Mouse (Mus musculus): ENCODE data around the gene B3galt5.
"Not testable (repeated sequence)": the region's sequence is repeated elsewhere in the genome, so short reads cannot be mapped to it uniquely, and the experiment has no call there.

B3galt5 gene

DNA sequence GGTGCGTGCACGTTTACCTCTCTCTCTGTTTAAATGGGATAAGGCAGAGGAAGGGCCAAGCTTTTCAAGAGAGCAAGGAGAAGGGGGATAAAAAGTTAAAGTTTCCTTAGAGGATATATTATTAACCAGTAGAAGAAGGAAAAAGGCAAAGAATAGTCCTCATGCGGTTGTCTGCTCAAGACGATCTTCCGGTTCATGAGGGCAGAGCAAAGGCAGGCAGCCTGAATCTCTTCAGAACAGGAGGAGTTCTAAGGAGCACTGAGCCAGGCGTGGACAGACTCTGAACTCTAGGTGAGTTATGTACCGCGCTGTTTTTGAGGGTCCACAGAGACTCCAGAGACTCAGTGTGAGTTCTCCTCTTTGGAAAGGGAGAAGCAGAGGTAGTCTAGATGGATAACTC lies 22.8 kb downstream of the B3galt5 start:
- no peak for DNase-seq (ENCODE audit: low spot score in 2 of 2)

DNA sequence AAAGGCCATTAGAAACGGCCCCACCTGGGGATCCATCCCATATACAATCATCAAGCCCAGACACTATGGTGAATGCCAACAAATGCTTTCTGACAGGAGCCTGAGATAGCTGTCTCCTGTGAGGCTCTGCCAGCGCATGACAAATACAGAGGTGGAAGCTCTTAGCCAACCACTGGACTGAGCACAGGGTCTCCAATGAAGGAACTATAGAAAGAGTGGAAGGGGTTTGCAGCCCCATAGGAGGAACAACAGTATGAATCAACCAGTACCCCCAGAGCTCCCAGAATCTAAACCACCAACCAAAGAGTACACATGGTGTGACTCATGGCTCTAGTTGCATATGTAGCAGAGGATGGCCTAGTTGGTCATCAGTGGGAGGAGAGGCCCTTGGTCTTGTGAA lies 36.1 kb downstream of the B3galt5 start:
- no peak for DNase-seq (ENCODE audit: low spot score in 2 of 2)

DNA sequence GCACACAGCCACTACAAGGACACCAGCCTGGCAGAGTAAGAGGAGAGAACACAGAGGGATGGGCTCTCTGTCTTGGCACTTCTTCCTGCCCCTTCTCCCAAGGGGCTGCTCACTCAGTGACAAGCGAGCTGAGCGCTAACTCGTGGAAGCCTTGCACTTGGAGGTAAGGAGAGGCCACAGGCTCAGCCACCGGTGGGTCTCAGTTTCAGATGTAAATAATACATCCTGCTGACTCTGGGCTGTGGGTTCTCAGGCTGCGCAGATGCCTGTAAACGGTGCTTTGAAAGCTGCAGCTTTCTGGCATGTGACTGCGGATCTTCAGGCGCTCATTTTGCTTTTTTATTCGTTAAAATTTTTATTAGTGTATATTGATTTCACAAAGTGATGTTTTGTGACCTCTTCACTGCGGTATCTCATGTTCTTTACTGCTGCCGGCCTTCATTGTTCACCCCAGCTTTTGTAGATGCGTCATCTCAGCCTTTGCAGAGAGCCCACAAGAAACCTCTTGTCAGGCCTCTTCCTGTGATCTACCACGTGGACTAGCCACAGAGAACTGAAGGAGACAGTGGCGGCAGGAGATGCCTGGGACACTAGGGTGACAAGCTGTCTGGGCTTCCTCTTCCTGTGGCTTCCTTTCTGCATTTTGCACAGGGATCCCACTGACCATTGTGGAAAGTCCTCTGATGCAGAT lies 37.5 kb downstream of the B3galt5 start:
- DNase-seq (ENCODE audit: low spot score in 2 of 2), result no peak

GRCm38 (mm10) chr16:96276596-96276995 lies 41.0 kb downstream of the B3galt5 start:
- DNase-seq (ENCODE audit: low spot score in 2 of 2), result no peak

DNA sequence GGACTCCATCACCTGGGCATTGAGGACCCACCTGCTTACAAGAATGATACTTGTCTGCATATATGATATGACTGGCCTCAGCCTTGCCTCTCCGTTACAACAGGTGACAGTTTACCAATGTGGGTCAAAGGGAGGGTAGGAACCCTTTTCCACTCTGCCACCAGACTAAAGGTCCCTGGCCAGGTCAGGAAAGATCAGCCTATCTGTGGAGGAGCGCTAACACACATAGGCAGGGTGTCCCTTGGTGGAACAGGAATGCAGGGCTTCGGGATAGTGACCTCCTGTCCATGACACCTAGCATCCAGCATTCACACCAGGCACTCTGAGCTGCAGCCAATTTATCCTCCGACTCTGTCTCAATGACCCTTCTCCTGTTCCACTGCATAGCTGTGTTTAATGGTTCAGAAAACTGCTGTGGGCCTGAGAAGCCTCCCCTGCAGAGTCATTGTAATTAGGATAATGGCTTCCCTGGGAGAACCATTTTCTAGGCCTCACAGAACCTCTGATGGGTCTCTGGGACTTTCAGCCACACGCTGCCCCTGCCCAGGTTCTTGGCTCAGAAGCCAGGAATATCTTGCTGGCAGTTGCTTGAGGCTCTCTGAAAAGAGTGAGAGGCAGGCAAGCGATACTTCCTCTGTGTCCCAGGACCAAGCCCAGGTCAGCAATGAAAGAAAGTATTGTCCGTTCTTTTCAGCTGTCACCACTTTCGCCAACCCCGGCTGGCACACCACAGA lies 43.1 kb downstream of the B3galt5 start:
- no peak for DNase-seq (ENCODE audit: low spot score in 2 of 2)

DNA sequence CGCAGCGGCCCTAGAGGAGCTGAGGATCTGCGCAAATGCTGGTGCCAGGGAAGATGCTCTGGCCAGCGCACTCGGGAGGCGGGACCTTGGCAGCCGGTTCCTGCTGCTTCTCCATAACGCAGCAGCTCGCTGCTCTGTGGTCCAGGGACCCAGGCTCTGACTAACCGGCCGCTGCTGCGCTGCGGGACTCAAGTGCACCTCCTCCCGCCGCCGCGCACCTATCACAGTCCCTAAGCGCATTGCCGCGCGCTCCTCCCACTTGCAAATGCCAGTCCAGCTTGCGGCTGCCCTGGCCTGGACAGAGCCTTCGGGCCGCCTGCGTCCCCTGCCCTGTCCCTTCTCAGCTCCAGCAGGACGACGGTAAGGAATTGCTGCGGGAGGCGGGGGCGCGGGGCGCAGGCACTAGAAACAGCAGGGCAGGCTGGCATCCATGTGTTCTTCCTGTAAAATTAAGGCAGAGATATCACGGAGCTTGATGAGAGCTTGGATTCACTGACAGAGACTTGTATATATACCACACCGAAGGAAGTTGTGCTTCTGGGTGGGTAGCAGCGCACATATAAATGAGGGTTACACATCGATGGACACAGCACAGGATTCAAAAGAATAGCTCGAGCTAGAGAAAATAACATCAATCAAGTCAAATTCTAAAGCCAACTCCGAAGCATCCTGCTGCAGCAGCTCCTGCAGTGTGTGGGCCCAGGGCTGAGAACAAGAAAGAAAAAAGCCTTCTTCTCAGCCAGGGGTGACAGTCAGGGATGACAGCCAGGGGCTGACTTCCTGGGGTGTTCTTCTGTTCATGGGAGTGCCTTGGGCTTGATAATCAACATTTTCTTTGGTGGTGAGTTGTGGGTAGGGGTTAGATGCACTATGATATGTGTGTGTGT lies 45.4 kb downstream of the B3galt5 start:
- peak; percentile 38 to 71 for DNase-seq (ENCODE audit: low spot score in 2 of 2)

GRCm38 (mm10) chr16:96282566-96282965 lies 47.0 kb downstream of the B3galt5 start:
- no peak for DNase-seq (ENCODE audit: low spot score in 2 of 2)

DNA sequence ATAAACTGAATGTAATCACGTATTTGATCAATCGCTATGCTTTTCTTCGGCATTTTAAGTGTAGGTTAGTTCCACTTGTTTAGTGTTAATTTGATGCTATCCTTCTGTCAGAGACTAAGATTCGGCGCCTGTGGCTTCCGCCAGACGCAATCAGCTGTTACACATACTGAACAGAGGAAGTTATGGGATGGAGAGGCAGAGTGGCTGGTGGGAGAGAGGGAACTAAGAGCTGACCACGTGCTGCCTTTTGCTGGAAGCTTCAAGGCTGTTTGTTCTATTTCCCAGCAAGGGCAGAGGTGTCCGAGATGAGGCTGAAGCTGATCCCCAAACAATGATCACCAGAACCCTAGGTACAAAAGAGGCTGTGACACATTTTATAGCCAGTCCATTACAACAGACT lies 56.3 kb downstream of the B3galt5 start:
- DNase-seq (ENCODE audit: low spot score in 2 of 2), result no peak

GRCm38 (mm10) chr16:96292530-96293173 lies 57.1 kb downstream of the B3galt5 start:
- DNase-seq (ENCODE audit: low spot score in 2 of 2), result no peak

DNA sequence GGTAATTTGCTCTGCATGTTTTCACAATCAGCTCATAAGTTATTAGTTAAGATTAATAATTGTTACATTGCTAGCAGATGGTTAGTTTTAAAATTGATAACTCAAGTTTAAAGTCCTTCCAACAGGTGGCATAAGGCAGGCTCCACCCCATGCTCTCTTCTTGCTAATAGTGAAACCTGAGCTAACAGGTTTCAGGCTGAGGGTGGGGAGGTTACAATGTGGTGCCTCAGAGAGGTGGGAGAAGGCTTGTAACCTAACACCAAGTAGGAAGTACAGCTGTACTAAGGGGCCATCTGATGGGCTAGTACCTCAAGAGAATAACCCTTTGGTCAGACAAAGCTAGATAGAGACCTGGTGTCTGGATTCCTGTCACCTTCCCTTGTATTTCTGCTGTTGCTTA lies 62.5 kb downstream of the B3galt5 start:
- DNase-seq (ENCODE audit: low spot score in 2 of 2), result no peak

GRCm38 (mm10) chr16:96298574-96298973 lies 63.0 kb downstream of the B3galt5 start:
- no peak for DNase-seq (ENCODE audit: low spot score in 2 of 2)

GRCm38 (mm10) chr16:96303356-96303755 lies 67.8 kb downstream of the B3galt5 start:
- DNase-seq (ENCODE audit: low spot score in 2 of 2), result no peak

DNA sequence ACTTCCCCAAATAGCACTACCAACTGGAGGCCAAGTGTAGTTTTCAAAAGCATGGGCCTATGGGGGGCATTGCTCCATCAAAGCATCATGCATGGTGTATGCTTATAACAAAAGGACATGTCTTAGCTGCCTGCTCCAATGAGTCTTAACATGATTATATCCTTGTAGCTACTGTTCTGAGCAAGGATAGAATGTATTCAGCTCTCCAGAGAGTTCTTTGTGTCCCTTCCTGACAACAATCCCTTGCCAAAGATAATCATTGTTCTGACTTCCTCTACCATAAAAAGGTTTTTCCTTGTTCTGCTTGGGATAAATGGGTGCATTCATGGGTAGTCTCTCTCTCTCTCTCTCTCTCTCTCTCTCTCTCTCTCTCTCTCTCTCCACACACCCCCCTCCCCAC lies 68.8 kb downstream of the B3galt5 start:
- DNase-seq (ENCODE audit: low spot score in 2 of 2), result no peak

DNA sequence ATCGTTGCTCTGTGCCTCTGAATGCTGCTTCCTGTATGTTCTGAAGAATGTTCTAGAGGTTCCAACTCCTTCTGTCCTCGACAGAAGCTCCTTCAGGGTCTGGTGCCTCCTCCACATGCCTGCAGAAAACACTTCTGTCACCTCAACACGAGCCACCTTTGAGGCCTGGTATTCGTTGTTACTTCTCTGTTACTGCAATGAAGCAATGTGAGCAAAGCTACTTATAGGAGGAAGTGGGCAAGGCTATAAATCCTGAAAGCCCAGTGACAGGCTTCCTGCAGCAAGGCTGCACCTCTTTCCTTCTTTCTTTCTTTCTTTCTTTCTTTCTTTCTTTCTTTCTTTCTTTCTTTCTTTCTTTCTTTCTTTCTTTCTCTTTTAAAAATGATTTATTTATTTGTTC lies 71.3 kb downstream of the B3galt5 start:
- DNase-seq (ENCODE audit: low spot score in 2 of 2), result no peak

DNA sequence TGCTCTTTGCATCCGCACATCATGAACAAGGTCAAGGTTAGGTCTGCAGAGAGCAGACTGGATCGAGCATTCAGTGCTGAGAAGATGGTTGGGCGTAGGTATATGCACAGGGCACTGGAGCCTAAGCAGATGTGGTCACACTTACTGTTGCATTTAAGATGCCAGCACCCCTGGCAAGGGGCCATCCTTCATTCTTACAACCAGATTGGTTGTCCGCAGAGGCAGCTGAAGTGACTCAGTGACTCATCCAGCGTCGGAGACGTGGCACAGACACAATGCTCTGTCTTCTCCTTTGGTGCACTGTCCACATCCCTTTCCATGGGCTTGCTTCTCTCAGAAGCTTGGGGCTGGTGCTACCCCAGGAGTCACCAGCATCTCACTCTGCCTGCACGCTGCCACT lies 82.2 kb downstream of the B3galt5 start:
- DNase-seq (ENCODE audit: low spot score in 2 of 2), result no peak

DNA sequence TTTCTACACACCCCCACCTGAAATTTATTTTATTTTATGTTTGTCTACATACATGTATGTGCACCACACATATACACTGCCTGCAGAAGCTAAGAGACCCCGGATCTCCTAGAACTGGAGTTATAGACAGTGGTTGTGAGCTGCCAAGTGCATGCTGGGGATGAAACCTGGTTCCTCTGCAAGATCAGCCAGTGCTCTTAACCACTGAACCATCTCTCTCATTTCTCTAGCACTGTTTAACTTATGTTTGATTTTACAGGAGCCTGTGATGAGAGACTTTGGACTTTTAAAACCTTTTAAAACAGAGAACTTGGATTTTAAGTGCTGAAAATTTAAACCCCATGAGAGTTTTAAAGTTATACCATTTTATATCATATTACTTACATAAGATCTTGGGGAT lies 87.1 kb downstream of the B3galt5 start:
- no peak for DNase-seq (ENCODE audit: low spot score in 2 of 2)

GRCm38 (mm10) chr16:96323166-96323565 lies 87.6 kb downstream of the B3galt5 start:
- no peak for DNase-seq (ENCODE audit: low spot score in 2 of 2)

DNA sequence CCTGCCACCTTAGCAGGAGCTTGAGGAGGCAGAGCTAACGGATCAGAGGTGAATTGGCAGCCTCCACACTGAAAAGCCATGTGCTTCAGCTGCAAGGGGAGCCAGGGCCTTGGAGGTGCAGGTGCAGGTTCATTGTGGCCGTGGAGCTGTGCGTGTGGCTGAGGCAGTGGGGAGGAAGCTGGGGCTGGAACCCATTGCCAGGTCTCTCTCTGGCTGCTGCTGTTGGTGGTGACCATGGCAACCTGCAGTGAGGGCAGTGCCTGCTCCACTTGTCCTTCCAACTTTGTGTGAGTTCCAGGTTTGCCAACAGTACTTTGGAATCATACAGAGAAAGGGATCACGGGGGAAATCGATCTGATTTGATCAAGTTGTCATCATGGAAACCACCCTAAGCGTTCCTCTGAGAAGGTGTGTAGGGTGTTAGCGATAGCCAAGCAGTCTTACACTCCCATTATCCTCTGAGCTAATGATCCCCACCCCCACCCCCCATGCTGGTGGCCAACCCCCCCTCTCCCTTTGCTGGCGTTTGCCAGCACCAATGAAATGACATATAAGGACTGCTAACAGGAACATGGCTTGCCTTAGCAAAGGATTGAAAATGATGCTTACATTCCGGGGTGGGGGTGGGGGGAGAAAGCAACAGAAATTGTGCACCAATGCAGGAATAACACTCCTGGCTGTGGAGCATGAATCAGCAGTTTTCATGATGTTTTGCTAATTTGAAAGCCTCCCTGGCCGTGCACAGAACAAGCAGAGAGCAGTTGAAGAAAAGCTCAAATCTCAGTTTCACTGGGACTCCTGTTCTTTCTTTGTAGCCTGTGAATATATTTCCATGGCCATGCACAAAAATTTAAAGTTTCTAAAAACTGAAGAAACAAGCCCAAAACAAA lies 90.8 kb downstream of the B3galt5 start:
- peak; percentile 24 to 29 for DNase-seq (ENCODE audit: low spot score in 2 of 2)

GRCm38 (mm10) chr16:96327251-96327650 lies 91.7 kb downstream of the B3galt5 start:
- not testable (repeated sequence) for DNase-seq (ENCODE audit: low spot score in 2 of 2)

GRCm38 (mm10) chr16:96339570-96339969 lies 104.0 kb downstream of the B3galt5 start:
- DNase-seq (ENCODE audit: low spot score in 2 of 2), result no peak

- DNase-seq (ENCODE audit: low spot score in 2 of 2), result peak; percentile 59 to 73
These were observed 105.7 kb downstream of the B3galt5 start for GRCm38 (mm10) chr16:96341269-96341668.

Data from right cerebral cortex, adult 2 months (tissue).